Mouse (Mus musculus) limb, embryonic 14.5 days (tissue): ENCODE data around the gene Pif1. TPM values are rescaled to one million over a fixed set of nuclear protein-coding genes. Genes with fewer than 3 reads are reported as not detected.

ENCODE experiments used
- ATAC-seq: fragments of 200-750 bp; cut with Nextera tagmentation; 2 replicates; pipeline ENCODE4 v1.8.0; 2017; ENCODE audit warnings: low read depth, moderate number of reproducible peaks, moderate TSS enrichment; ENCODE audit not compliant: low FRiP score
- DNase-seq: peaks from one replicate; pipeline ENCODE4 v3.0.0-alpha.2; 2015; ENCODE audit warnings: low spot score
- H3K27ac ChIP-seq: fragments of 300-500 bp; sonication (generic); replicated peaks from 2 replicates; pipeline ENCODE4 v1.5.1; 2014; ENCODE audit warnings: low read depth, mild to moderate bottlenecking, low read length, moderate library complexity, mixed read lengths
- H3K27me3 ChIP-seq: fragments of 300-500 bp; sonication (generic); 2 replicates; pipeline ENCODE4 v1.6.1; 2014; ENCODE audit warnings: low read length, mixed read lengths; ENCODE audit not compliant: control insufficient read depth, insufficient read depth
- H3K36me3 ChIP-seq: fragments of 300-500 bp; sonication (generic); 2 replicates; pipeline ENCODE4 v1.6.1; 2014; ENCODE audit warnings: mild to moderate bottlenecking, low read length, moderate library complexity, mixed read lengths; ENCODE audit not compliant: control insufficient read depth, insufficient read depth
- H3K4me1 ChIP-seq: fragments of 300-500 bp; sonication (generic); 2 replicates; pipeline ENCODE4 v1.6.1; 2014; ENCODE audit warnings: antibody characterized with exemption, low read length, mixed read lengths; ENCODE audit not compliant: control insufficient read depth, insufficient read depth
- H3K4me2 ChIP-seq: fragments of 300-500 bp; sonication (generic); replicated peaks from 2 replicates; pipeline ENCODE4 v1.6.1; 2014; ENCODE audit warnings: low read depth, mild to moderate bottlenecking, low read length, moderate library complexity; ENCODE audit not compliant: severe bottlenecking
- H3K4me3 ChIP-seq: fragments of 300-500 bp; sonication (generic); replicated peaks from 2 replicates; pipeline ENCODE4 v1.5.1; 2014; ENCODE audit warnings: low read length
- H3K9ac ChIP-seq: fragments of 300-500 bp; sonication (generic); 2 replicates; pipeline ENCODE4 v1.6.1; 2014; ENCODE audit warnings: mild to moderate bottlenecking, low read depth, low read length, moderate library complexity; ENCODE audit not compliant: severe bottlenecking
- H3K9me3 ChIP-seq: fragments of 300-500 bp; sonication (generic); 2 replicates; pipeline ENCODE4 v1.6.1; 2016; ENCODE audit warnings: low read length; ENCODE audit not compliant: control insufficient read depth
- POLR2A ChIP-seq: fragments of 200-500 bp; IDR thresholded peaks from 2 replicates; pipeline ENCODE4 v1.8.0; 2012; ENCODE audit warnings: inconsistent platforms, mild to moderate bottlenecking, moderate library complexity, borderline replicate concordance; ENCODE audit not compliant: insufficient read depth, insufficient read length; ENCODE audit errors: extremely low read depth
- WGBS: fragments of 180-500 bp; shearing (Covaris S2); extraction: QIAGEN DNeasy Blood & Tissue Kit; methylation state at CpG from one replicate; pipeline ENCODE4 v1.1.7; 2014; 5-methylcytosine and 5-hydroxymethylcytosine counted together
- polyA plus RNA-seq, 2 experiments: library from polyadenylated mRNA; depleted of rRNA in 1 of 2; stranded (reverse) in 1 of 2; unstranded in 1 of 2; fragments of >200 nt; fragmentation: Nextera tagmentation in 1 of 2; extraction: Ambion mirVana in 1 of 2; gene quantifications; 2 replicates each; pipeline versions ENCODE4 v1.2.1 to v1.2.3; 2012 to 2014

Pif1 gene
- polyA plus RNA-seq, 2 experiments = 7.2 to 16.2 TPM

DNA sequence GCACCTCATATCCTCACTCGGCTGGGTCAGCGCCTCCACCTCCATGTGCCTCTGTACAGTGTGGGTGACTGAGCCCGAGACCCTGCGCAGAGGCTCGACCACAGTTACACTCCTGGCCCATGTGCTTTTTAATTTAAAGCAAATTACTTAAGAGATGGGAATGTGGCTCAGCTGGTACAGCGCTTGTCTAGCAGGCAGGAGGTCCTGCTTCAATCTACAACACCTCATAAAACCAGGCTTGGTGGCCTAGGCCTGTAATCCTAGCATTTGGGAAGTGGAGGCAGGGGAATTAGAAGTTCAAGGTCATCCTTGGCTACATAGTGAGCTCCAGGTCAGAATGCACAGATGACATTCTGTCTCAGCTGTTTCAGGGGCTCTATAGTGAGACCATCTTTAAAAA is 28.2 kb upstream of the Pif1 start:
- Histone ChIP-seq H3K4me1 (peaks cover 10% of the 10 kb centered on the region), H3K4me2 (no peak overlapping the region), H3K9me3 (no peaks in the 10 kb centered on the region), H3K36me3 (peaks cover 56% of the 10 kb centered on the region), H3K27me3 (no peaks in the 10 kb centered on the region), H3K9ac (no peak overlapping the region), H3K4me3 (no peak overlapping the region), H3K27ac (no peak overlapping the region)
- DNase-seq (no peak), ATAC-seq (no peak)
- WGBS = 50% methylated on average over 6 of the region's 6 CpGs
- TF ChIP-seq POLR2A = no peak

DNA sequence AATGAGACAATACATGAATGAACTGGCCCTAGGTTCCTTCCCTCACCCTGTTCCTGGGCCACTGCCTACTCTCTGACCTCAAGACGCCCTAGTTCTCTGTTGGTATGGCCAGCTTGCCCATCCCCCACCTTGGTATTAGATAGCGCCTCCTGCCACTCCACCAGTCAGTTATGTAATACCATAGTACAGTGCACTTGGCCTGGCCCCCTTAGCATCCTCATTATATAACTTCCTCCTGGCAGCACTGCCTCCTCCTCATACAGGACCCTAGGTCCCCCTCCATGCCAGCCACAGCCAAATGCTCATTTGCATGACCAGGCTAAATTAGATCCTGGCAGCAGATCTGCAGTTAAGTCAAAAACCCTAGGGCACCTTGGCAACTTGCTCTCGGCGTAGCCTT is 25.9 kb upstream of the Pif1 start:
- TF ChIP-seq POLR2A = no peak
- H3K9ac ChIP-seq = no peak overlapping the region
- 89% methylated on average over 4 of the region's 4 CpGs for WGBS
- peaks cover 48% of the 10 kb centered on the region for H3K36me3 ChIP-seq
- H3K4me1 ChIP-seq = no peaks in the 10 kb centered on the region
- no peaks in the 10 kb centered on the region for H3K9me3 ChIP-seq
- no peaks in the 10 kb centered on the region for H3K27me3 ChIP-seq
- no peak overlapping the region for H3K4me2 ChIP-seq
- no peak for DNase-seq
- no peak overlapping the region for H3K27ac ChIP-seq
- H3K4me3 ChIP-seq = no peak overlapping the region
- ATAC-seq = no peak

DNA sequence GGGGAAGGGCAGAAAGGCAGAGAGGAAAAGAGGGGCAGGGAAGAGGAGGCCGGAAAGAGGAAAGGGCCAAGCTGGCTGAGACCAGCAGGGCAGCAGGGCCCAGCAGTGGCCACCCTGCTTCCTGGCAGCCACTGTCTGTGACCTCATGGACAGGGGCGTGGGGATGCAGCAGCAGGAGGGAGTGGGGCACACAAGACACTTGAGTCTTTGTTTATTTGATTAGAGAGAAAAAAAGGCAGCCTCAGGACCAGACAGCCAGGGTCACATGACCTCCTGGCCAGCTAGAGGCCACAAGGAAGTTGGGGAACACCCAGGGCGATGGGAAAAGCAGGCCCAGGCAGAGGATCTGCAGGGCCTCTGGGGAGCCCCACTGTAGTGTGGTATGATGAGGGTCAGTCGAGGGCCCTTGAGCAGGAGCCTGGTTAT is 24.9 kb upstream of the Pif1 start:
- peaks cover 46% of the 10 kb centered on the region for H3K36me3 ChIP-seq
- H3K27ac ChIP-seq = no peak overlapping the region
- peak; percentile 23; the same call in 1 of the 2 replicates for ATAC-seq

DNA sequence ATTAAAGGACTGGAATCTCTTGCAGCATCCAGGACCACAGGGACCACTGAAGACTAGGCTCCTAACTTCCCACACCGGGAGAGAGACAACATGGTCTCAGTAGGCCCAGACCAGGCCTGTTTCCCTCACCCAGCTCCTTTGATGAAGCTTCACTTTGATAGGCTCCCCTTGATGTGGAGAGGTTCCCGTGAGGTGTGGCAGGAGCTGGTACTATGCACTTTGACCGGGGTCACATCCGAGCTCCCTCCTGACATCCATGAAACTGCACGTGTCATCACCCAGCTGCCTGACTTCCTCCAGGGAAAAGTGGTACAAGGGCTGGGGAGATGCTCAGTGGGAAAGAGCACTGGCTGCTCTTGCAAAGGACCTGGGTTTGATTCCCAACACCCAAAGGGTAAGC is 23.9 kb upstream of the Pif1 start:
- H3K27ac ChIP-seq = no peak overlapping the region
- 92% methylated on average over 5 of the region's 5 CpGs for WGBS
- no peaks in the 10 kb centered on the region for H3K4me1 ChIP-seq
- H3K9ac ChIP-seq = no peak overlapping the region
- no peak overlapping the region for H3K4me2 ChIP-seq
- TF ChIP-seq POLR2A = no peak
- DNase-seq = no peak
- ATAC-seq = no peak
- H3K4me3 ChIP-seq = no peak overlapping the region
- H3K36me3 ChIP-seq = peaks cover 36% of the 10 kb centered on the region
- H3K9me3 ChIP-seq = no peaks in the 10 kb centered on the region
- no peaks in the 10 kb centered on the region for H3K27me3 ChIP-seq

More for the DNA sequence above, 24.9 kb upstream of the Pif1 start:
- Histone ChIP-seq H3K4me2 (no peak overlapping the region), H3K9me3 (no peaks in the 10 kb centered on the region), H3K9ac (no peak overlapping the region), H3K4me1 (no peaks in the 10 kb centered on the region), H3K27me3 (no peaks in the 10 kb centered on the region), H3K4me3 (no peak overlapping the region)
- 37% methylated on average over 4 of the region's 4 CpGs for WGBS
- no peak for TF ChIP-seq POLR2A
- DNase-seq = no peak

DNA sequence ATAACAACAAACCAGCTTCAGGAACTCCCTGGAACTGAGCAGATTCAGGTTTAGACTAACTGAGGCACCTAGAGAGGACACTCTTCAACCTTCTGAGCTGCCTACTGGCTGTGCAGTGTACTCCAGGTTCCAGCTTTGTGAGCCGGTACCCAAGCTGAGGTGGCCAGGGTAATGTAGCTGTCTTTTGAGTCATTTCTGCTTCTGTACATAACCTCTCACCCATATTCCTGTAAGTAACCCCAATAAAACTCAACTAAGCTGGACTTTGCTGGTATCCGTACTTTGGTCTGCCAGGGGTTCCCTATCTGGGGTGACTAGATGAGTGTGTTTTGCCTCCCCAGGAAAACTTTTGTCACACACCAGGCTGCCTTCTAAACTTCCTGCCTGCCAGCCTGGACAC is 22.3 kb upstream of the Pif1 start:
- Histone ChIP-seq H3K9ac (no peak overlapping the region), H3K27me3 (no peaks in the 10 kb centered on the region), H3K36me3 (peaks cover 28% of the 10 kb centered on the region), H3K4me1 (peaks cover 8% of the 10 kb centered on the region), H3K4me2 (no peak overlapping the region), H3K4me3 (no peak overlapping the region), H3K27ac (no peak overlapping the region), H3K9me3 (no peaks in the 10 kb centered on the region)
- WGBS = 93% methylated on average over 2 of the region's 2 CpGs
- DNase-seq = no peak
- no peak for TF ChIP-seq POLR2A
- no peak for ATAC-seq

DNA sequence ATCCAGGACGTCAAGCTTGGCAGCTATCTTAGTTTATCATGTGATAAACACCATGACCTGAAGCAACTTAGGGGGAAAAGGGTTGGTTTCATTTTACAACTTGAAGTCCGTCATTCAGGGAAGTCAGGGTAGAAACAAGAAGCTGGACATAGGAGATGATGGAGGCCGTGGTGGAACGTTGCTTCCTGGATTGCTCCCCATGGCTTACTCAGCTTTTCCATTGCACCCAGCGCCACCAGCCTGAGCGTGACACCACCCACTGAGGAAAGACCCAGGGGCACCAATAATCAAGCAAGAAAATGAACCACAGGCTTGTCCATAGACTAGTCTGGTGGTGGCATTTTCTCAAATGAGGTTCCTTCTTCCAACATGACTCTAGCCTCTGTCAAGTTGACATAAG is 18.2 kb upstream of the Pif1 start:
- H3K4me3 ChIP-seq = no peak overlapping the region
- H3K27me3 ChIP-seq = no peaks in the 10 kb centered on the region
- peaks cover 25% of the 10 kb centered on the region for H3K36me3 ChIP-seq
- no peaks in the 10 kb centered on the region for H3K9me3 ChIP-seq
- no peak for ATAC-seq
- no peak for DNase-seq
- peak overlapping the region; percentile 55 for H3K27ac ChIP-seq
- no peak for TF ChIP-seq POLR2A
- H3K4me1 ChIP-seq = peaks cover 12% of the 10 kb centered on the region
- H3K4me2 ChIP-seq = no peak overlapping the region
- WGBS = 88% methylated on average over 6 of the region's 6 CpGs
- no peak overlapping the region for H3K9ac ChIP-seq
